Mouse (Mus musculus) CH12F3 (cell line): ENCODE results near the gene Pcsk2.

Experiments
- in situ Hi-C: fragments of 300-500 bp; cut with MboI; formaldehyde crosslinking; loops from 2 replicates; pipeline ENCODE4 v1.14.3; 2020; ENCODE audit warnings: low sequenced_read_pairs

Pcsk2 gene

DNA sequence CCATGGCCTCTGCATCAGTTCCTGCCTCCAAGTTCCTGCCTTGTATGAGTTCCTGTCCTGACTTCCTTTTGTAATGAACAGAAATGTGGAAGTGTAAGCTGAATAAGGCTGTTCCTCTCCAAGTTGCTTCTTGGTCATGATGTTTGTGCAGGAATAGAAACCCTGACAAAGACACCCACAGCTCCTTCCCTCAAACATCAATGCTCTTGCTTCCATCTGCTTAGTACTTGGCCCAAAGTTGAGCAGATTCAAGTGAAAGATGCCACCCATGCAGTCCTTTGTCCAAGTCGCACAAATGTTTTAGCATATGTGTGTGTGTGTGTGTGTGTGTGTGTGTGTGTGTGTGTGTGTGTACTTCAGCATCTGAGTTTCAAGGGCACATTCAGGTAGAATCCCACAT, 97.3 kb downstream of the Pcsk2 start:
- in situ Hi-C loops = no loop called here

DNA sequence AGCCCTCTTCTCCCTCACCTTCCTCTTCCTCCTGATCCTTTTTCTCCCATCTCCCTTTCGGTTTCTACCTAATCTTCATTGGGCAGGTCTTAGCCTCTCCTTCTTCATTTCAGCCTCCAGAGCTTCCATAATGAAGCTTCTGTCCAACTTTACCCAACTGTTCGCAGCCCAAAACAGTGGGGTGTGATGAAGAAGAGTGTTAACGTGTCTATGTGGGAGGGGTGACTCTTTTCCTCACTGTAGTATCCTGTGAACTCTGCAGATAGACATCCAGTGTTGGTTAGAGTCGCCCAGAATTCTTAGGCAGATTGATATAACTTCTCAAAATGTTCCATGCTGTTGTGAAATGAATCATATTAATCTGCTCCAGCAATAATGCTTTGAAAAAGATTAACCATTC, 98.4 kb downstream of the Pcsk2 start:
- in situ Hi-C loops = no loop called here

DNA sequence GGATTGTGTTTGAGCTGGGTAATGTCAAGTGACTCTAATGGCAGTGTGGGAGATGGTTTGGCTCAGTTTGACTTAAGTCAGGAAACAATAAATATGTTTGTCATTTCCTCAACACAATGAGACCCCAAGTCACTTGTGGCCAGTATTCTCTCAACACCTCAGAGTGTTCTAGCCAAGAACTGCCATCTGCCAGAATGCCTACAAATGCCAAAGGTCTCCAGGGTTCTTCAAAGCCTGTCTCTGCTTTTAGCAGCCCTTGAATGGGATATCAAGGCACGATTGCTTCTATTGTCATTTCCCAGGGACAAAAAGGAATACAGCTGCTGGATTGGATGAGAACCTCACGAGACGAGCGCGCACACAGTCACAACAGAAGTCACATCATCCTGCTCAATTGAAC, 100.0 kb downstream of the Pcsk2 start:
- in situ Hi-C loops = no loop called here

DNA sequence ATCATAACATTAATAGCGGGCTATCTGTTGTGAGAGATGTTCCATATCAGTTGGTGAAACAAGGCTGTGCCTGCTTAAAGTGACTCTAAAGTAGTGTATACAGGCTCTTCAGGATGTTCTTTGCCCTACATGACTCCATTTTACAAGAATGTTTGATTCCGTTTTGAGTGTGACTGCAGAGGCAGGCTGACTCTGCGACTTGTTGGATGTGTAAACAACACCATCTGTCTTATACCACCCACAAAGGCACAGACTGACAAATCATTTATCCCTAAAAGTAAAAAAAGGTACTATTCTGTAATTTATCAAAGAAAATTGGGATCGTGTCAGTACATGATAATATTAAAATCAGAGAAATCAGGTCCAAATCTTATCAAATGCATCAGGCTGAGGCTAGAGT, 108.7 kb downstream of the Pcsk2 start:
- in situ Hi-C loops = no loop called here

DNA sequence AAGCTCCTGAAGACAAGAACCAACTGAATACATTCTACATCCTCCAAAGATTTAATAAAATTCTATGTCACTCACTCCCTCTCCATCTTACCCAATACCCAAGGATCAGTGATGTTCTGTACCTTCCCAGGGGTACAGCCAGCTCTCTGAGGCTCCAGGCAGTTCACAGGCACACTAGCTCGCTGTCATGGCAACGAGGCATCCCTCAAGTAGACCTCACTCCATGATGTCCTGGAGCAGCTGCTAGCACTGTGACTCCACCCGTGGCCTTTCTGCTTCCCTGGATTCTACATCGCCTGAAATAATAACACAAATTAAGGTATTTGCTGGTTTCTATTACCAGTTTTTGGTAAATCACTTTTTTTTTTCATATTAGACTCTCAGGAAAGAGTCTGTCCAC, 111.0 kb downstream of the Pcsk2 start:
- in situ Hi-C loops = no loop called here

DNA sequence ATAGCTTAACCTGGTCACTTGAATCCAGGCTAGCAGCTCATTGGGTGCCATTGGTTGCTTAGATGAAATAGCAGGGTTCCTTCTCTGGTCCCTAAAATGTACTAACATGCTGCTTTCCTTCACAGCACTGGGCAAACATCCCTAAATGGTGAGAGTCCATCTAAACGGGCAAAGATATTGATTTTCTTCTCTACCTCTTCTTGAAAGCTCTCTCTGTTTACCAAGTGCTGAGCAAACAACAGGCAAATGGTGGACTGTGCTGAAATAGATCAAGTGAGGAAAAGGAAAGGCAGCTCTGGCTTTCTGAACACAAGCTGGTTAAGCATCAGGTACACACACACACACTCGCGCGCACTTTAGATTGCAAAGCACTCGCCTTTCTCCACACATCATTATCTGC, 120.8 kb downstream of the Pcsk2 start:
- in situ Hi-C loops = no loop called here

DNA sequence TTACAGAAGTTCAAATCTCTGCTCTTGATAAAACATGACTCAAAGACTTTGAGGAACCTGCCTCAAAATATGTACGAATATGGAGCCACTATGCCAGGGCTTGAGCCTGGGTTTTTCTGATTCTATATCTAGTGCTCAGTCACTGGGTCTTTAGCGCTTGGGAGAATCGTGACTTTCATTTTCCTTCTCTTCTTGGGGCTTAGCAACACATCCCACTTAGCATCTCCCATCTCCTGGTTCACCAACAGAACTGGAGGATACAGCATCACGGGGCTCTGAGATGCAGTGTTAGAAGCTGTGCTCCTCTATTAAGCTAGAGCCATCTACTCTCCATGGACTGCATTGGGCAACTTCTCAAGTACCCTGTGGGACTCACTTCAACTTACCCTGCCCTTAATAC, 131.9 kb downstream of the Pcsk2 start:
- in situ Hi-C loops = no loop called here

DNA sequence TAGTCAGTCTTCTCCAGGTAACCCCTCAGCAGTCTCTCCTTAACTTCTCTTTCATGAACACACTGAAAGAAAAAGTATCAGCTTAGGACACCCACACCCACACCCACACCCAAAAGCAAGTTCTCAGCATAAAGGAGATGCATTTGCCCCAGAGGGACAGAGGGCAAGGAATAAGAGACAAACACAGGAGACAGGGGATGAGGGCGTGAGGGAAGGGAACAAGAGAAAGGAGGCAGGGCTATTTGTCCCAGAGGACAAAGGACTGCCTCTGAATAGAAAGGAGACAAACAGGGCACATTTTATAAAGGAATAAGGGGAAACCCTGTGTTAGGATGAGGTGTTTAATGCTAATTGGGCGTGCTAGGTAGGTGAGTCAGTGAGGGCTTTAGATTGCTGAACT, 133.6 kb downstream of the Pcsk2 start:
- in situ Hi-C loops = no loop called here

DNA sequence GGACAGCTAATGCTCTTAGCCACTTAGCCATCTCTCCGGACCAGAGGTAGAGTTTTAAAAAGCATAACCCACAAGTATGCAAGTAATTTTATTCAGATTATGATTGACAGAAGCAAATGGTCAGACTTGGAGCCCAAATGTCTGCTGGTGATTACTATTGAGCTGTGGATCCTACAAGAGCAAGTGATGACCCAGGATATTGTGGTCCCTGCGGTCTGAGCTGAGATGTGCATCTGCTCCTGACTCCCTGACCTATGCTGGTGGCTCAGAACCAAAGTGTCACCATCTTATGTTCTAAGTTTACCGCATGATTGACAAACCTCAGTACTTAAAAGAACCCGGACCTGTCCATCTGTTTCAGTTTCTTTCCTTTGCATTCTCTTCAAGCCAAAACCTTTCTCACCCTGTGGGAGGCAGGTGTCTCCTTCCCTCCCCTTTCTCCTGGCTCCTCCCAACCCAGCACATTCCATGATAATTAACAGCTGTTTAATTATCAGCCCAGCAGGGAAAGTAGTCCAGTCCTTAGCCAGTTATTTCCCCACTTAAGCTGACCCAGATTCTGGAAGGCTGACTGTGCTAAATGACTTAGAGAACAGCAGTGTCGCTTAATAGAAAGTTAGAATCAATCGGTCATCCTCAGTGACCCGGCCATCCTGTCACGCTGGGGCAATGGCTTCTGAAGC, 136.1 kb downstream of the Pcsk2 start:
- in situ Hi-C loops = no loop called here

DNA sequence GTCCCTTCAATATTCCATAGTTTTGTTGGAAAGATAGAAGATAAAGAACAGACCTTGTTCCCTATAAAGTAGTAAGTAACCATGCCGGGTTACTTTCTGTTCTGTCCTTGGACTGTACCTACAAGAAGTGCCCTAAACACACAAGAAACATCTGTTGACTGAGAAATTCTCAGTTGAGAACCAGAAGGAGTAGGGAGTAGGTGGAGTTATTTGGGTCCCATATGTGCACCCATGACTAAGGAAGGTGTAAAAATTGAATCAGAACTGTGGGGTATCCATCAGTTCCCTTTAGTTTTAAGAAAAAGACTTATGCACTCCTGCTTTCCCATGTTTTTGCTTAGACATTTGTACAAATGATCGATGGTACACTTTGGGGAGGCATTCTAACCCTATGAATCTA, 137.6 kb downstream of the Pcsk2 start:
- in situ Hi-C loops = no loop called here

DNA sequence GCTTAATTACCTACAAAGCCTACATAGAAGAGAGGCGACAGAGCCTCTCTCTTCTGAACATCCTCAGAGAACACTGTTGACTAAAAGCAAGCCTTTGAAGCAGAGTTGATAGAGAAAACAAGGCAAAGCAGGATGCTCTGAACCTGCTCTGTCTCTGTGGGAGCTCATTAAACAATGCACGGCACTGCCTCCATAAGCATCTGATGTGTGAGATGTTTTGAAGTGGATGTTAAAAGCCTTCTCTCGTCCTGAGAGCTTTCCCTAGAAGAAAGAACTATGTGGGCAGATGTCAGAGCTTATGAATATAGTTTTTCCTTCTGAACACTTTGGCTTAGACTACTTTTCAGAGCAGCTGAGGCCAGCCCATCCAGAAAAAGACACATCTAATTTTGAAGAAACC, 145.3 kb downstream of the Pcsk2 start:
- in situ Hi-C loops = no loop called here

DNA sequence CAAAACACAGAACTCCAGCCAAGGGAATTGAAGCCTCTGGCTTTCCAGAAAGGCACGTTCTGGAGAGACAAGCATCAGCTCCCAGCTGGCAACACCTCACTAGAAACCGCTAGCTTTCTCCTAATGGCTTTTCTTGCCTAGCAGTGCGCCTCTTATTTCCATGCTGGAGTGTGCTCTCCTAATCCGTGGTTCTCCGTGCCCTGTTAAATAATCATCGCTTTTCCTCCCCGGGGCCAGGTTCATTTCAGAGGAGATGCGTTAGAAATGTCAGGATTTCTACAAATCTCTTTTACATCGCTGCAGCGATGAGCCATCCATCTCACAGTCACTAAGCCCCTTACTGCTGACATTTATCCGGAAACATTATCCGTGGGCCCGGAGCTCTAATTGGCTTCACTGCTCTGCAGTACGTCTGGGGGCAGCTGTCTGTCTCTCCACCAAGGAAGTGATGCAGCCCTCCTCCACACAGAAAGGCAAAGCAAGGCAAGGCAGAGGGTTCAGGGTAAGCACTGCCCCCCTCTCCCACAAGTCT, 150.1 kb downstream of the Pcsk2 start:
- in situ Hi-C loops = no loop called here

DNA sequence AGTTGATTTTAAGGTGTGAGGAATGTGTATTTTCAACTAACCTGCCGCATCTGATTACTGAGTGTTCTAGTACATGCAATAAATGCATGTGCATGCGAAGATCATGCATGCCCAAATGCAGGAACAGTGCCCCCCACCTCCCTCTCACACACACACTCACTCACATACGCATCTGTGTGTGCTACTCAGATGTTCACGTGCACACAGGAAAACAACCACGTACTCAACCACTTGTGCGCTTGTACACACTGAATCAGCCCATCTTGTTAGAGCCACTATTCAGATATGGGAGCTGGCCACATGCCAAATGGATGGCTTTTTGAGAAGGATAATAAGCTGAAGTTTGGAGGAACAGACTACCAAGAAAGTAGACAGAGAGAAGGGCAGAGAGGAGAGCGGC, 150.7 kb downstream of the Pcsk2 start:
- in situ Hi-C loops = no loop called here

DNA sequence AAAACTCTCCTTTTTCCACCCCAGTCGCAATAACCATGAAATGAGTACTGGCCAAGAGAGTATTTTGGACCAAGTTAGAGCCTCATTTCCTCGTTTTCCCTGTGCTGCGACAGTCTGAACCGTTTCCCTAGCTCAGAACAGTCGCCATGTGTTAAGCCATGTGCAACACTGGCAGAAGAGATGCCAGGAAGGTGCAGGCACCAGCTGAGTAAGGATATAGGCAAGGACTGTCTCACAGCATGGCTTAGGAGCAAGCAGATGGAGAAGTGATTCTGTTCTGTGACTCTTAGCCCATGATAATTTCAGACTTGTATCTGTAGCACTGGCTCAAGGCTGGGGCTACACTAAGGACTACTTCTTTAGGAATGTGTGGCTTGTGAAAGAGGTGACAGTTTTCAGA, 155.2 kb downstream of the Pcsk2 start:
- in situ Hi-C loops = no loop called here

DNA sequence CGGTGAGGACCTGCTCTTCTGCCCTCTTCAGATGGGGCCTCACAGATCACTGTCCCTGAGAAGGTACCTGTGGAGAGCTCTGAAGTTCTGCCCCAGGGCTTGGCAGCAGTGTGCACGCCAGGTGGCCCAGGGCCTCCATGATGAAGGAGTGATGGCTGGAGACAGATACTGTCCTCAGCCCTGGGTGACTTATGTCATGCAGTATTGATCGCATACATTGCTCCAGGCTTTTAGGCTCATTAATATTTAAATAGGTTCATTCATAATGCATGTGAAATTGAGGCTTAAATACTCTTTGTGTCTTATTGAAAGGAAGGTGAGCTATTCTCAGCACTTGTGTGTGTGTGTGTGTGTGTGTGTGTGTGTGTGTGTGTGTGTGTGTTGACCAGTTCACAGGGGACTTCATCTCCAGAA, 157.0 kb downstream of the Pcsk2 start:
- in situ Hi-C loops = no loop called here

DNA sequence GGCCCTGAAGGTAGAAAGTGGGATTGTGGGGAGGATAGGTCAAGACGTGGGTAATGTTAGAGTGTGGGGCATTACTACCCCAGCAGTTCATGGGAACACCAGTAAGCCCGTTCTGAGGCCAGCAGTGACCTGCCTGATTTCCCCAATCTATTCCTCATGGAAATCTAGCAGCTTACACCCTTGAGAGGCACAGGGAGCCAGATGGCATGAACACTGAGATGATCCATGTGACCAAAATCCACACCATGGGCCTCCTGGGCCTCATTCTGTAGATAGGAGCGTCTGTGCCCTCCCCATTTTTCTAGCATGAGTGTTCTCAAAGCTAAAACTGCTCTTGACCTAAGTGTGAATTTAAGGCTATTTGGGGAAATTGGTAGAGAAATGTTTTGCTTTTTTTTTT, 162.2 kb downstream of the Pcsk2 start:
- in situ Hi-C loops = no loop called here

DNA sequence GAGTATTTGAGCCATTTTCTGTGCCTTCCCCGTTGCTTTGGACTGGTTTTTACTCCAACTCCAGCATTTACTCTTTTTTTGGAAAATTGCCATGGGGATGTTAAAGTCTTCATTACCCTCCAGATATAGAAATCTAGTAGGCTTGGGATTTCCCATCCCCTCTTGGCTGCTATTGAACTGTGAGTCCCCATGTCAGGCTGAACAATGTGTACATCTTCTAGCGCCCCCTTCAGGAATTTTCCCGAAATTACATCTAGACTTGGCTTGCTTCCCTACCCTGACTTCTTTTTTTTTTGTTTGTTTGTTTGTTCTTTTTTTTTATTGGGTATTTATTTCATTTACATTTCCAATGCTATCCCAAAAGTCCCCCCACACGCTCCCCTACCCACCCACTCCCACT, 163.3 kb downstream of the Pcsk2 start:
- in situ Hi-C loops = no loop called here

DNA sequence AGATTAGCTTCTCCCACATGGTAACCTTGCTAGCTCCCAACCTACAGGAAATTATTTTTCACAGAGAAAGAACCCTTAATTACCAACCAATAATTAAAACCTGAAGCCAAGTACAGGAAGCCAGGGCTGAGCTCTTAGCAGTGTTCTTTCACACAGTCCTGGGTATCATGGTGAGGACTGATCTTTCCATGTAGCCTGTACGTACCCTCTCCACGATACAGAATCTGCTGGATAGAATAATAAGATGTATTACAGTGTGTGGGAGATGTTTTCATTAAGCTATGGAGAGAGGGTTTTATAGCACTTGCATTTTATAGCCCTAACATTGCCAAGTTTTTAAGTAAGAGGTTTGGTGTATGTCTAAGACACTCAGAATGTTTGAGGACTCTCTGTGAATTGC, 164.0 kb downstream of the Pcsk2 start:
- in situ Hi-C loops = no loop called here

DNA sequence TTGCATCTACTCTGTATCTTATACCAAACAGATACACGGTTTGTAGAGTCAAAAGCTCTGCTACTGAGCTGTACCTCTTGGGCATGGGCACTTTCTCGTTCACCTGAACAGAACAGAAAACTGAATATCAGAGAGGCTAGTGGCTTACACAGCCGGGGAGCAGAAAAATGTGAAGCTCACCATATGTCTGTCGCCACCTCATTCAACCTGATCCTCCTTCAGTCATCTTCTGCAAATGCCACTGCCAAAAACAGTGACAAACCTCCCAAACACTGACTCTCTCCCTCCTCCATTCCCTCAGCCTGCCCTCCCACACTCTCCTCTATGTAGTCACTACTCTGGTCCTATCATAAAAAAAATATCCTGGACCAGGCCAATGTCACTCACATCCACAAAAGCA, 165.9 kb downstream of the Pcsk2 start:
- in situ Hi-C loops = no loop called here

DNA sequence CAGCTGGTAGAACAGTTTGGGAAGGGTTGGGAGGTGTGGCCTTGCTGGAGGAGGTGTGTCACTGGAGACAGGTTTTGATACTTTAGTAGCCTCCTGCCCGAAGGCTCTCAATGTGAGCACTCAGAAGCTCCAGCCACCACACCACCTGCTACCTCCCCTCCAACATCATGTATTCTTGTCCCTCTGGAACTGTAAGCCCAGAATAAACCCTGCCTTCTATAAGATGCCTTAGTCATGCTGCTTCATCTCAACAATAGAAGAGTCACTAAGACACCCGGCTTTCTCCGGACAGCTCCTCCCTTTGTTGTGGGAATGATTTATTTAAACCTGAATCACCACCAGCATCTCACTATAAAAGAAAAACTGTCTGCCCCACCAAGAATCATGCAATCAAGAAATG, 166.9 kb downstream of the Pcsk2 start:
- in situ Hi-C loops = no loop called here

DNA sequence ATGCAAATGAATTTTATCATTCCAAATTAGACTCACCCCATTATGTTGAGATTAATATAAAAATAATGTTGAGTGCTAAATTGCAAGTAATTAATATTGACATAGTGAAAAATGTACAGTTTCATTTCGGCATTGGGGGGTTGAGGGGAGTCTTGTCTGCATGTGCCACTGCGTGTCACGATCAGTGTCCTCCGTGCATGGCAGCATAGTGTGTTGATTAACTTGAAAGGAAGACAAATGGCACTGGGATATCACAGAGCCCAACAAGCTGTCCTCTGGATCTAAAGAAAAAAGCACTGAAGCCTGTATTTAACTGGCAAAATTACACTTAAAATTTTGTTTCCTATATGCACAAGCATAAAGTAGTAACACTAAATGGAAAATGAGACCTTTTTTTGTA, 167.9 kb downstream of the Pcsk2 start:
- in situ Hi-C loops = no loop called here

DNA sequence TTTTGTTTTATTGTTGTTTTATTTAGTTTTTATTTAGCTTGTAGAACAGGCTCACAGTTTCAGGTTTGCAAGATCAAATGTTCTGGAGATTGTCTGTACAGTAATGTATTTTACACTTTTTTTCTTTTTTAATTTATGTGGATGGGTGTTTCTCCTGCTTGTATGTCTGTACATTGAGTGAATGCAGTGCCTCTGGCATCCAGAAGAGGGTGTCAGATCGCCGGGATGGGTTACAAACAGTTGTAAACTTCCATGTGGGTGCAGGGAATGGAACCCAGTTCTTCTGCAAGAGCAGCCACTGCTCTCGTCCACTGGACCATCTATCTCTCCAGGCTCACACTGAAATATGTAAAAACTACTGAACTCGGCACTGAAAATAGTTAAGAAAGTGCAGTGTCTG, 169.2 kb downstream of the Pcsk2 start:
- in situ Hi-C loops = no loop called here

DNA sequence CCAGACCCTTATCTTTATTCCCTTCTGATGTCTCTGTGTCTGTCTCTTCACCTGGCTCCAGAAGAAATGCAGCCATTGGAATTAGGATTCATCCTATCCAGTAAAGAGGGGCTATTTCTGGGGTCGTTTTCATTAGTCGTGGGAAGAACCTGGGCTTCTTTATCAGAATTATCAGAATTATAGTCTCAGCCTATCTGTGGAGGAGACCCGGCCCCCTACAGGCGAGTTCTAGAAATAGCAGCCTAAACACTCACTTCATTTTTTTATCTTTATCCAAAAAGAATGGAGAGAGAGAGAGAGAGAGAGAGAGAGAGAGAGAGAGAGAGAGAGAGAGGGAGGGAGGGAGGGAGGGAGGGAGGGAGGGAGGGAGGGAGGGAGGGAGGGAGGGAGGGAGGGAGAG, 177.3 kb downstream of the Pcsk2 start:
- in situ Hi-C loops = no loop called here
